Mouse (Mus musculus): ENCODE measurements around the gene Hivep2. TPM values are rescaled to one million over a fixed set of nuclear protein-coding genes. Genes with fewer than 3 reads are reported as not detected.

The Hivep2 gene
- polyA plus RNA-seq, 1 experiment from 2014 or later, result 7.3 TPM

GRCm38 (mm10) chr10:14030458-14031035, 64.7 kb downstream of the Hivep2 start:
- H3K36me3 ChIP-seq (ENCODE audit: poor library complexity, severe bottlenecking), result no peaks in the 10 kb centered on the region
- no peaks in the 10 kb centered on the region for H3K9me3 ChIP-seq (replicated peaks)
- no peaks in the 10 kb centered on the region for H3K4me1 ChIP-seq
- ATAC-seq, result no peak
- no peak overlapping the region for H3K4me3 ChIP-seq
- no peak overlapping the region for H3K4me2 ChIP-seq
- H3K27ac ChIP-seq, result no peak overlapping the region
- no peak overlapping the region for H3K9ac ChIP-seq
- no peaks in the 10 kb centered on the region for H3K27me3 ChIP-seq
- 89% methylated on average over 14 of the region's 14 CpGs for WGBS

- no peaks in the 10 kb centered on the region for H3K27me3 ChIP-seq
- no peak overlapping the region for H3K4me3 ChIP-seq
- no peaks in the 10 kb centered on the region for H3K9me3 ChIP-seq (replicated peaks)
- no peak for ATAC-seq
- no peaks in the 10 kb centered on the region for H3K36me3 ChIP-seq (ENCODE audit: poor library complexity, severe bottlenecking)
- H3K4me1 ChIP-seq, result no peaks in the 10 kb centered on the region
- WGBS, result 95% methylated on average over 2 of the region's 2 CpGs
- H3K27ac ChIP-seq, result no peak overlapping the region
- no peak overlapping the region for H3K9ac ChIP-seq
- no peak overlapping the region for H3K4me2 ChIP-seq
Measured at GRCm38 (mm10) chr10:14032532-14032931, 66.7 kb downstream of the Hivep2 start.

- H3K27me3 ChIP-seq, result no peaks in the 10 kb centered on the region
- no peak overlapping the region for H3K9ac ChIP-seq
- ATAC-seq, result no peak
- no peaks in the 10 kb centered on the region for H3K9me3 ChIP-seq (replicated peaks)
- no peaks in the 10 kb centered on the region for H3K36me3 ChIP-seq (ENCODE audit: poor library complexity, severe bottlenecking)
- no peak overlapping the region for H3K27ac ChIP-seq
- H3K4me2 ChIP-seq, result no peak overlapping the region
- H3K4me1 ChIP-seq, result no peaks in the 10 kb centered on the region
- no peak overlapping the region for H3K4me3 ChIP-seq
- 92% methylated on average over 7 of the region's 7 CpGs for WGBS
Measured at GRCm38 (mm10) chr10:14034046-14034445, 68.2 kb downstream of the Hivep2 start.

GRCm38 (mm10) chr10:14034790-14035189, 68.9 kb downstream of the Hivep2 start:
- no peak overlapping the region for H3K9ac ChIP-seq

DNA sequence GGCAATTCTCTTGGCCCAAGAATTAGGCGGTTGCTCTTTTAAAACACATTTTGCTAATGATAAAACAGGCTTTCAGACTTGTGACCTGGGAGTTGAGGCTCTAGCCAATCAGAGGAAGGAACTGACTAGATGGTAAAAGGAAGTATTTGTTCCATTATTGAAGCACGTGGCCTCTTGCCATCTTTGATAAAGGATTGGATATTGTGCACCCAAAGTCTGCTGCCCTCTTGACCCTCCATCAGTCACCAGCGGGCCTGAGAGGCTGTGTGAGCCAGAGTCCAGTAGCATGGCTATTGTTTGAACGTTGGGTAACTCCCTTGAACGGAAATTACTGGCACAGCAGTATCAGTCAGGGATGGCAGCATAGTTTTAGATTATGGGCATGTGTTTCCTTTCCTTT, 69.7 kb downstream of the Hivep2 start:
- H3K4me3 ChIP-seq, result no peak overlapping the region

More at GRCm38 (mm10) chr10:14034790-14035189, 68.9 kb downstream of the Hivep2 start:
- Histone ChIP-seq H3K36me3 (ENCODE audit: poor library complexity, severe bottlenecking) (no peaks in the 10 kb centered on the region), H3K4me2 (no peak overlapping the region), H3K27me3 (no peaks in the 10 kb centered on the region), H3K4me3 (no peak overlapping the region), H3K27ac (no peak overlapping the region), H3K4me1 (no peaks in the 10 kb centered on the region), H3K9me3 (replicated peaks) (no peaks in the 10 kb centered on the region)
- ATAC-seq, result no peak
- WGBS, result 93% methylated on average over 7 of the region's 7 CpGs

DNA sequence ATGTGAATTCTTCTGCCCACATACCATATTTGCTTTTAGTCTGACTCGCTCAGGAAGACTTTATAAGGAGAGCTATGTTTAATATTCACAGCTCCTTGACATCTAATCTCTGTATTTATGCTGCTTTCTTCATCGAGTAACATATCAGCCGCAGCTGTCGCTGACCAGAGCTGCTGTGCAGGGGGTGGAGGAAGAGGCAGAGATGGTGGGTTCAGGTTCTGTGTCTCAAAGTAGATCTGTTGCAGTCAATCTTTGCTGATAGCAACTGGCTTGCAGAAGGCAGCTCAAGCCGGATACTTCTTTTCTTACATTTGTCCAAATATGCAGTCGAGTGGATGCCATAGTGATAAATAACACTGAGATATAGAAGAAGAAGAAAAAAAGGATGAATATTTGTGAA, 70.6 kb downstream of the Hivep2 start:
- Histone ChIP-seq H3K9me3 (replicated peaks) (no peaks in the 10 kb centered on the region), H3K27ac (no peak overlapping the region), H3K4me3 (no peak overlapping the region), H3K27me3 (no peaks in the 10 kb centered on the region), H3K36me3 (ENCODE audit: poor library complexity, severe bottlenecking) (no peaks in the 10 kb centered on the region), H3K4me2 (no peak overlapping the region), H3K9ac (no peak overlapping the region), H3K4me1 (no peaks in the 10 kb centered on the region)
- WGBS, result 95% methylated on average over 6 of the region's 6 CpGs
- no peak for ATAC-seq

More for the DNA sequence above, 69.7 kb downstream of the Hivep2 start:
- H3K9ac ChIP-seq, result no peak overlapping the region
- H3K4me2 ChIP-seq, result no peak overlapping the region
- H3K27me3 ChIP-seq, result no peaks in the 10 kb centered on the region
- no peak overlapping the region for H3K27ac ChIP-seq
- ATAC-seq, result no peak
- no peaks in the 10 kb centered on the region for H3K36me3 ChIP-seq (ENCODE audit: poor library complexity, severe bottlenecking)
- 68% methylated on average over 5 of the region's 5 CpGs for WGBS
- H3K4me1 ChIP-seq, result no peaks in the 10 kb centered on the region
- H3K9me3 ChIP-seq (replicated peaks), result no peaks in the 10 kb centered on the region

DNA sequence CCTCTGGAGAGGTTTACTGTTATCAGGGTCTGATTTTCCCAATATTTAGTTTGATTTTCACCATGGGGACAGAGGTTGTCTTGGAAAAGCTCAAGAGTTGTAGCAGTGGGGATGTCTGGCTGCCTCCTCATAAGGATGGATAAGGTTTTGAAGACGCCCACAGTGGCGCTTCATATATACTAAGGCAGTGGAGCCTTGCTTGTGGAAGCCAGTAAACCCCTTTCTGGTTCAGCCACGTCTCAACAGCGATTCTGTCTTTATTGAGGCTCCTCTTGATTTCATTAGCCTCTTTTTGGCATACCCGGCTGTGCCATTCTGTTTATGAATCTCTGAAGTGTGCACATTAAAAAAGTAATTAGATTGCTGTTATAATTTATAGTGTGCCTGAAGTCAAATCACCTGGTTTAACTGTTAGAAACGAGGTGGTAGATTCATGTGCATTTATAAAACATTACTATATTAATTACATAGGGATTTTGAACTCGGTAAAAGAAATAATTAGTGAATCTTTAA, 72.2 kb downstream of the Hivep2 start:
- H3K27me3 ChIP-seq, result no peaks in the 10 kb centered on the region
- H3K4me2 ChIP-seq, result no peak overlapping the region
- 84% methylated on average over 7 of the region's 7 CpGs for WGBS
- no peak overlapping the region for H3K27ac ChIP-seq
- no peak overlapping the region for H3K9ac ChIP-seq
- no peak for ATAC-seq
- no peaks in the 10 kb centered on the region for H3K4me1 ChIP-seq
- H3K4me3 ChIP-seq, result no peak overlapping the region
- H3K36me3 ChIP-seq (ENCODE audit: poor library complexity, severe bottlenecking), result no peaks in the 10 kb centered on the region
- no peaks in the 10 kb centered on the region for H3K9me3 ChIP-seq (replicated peaks)

DNA sequence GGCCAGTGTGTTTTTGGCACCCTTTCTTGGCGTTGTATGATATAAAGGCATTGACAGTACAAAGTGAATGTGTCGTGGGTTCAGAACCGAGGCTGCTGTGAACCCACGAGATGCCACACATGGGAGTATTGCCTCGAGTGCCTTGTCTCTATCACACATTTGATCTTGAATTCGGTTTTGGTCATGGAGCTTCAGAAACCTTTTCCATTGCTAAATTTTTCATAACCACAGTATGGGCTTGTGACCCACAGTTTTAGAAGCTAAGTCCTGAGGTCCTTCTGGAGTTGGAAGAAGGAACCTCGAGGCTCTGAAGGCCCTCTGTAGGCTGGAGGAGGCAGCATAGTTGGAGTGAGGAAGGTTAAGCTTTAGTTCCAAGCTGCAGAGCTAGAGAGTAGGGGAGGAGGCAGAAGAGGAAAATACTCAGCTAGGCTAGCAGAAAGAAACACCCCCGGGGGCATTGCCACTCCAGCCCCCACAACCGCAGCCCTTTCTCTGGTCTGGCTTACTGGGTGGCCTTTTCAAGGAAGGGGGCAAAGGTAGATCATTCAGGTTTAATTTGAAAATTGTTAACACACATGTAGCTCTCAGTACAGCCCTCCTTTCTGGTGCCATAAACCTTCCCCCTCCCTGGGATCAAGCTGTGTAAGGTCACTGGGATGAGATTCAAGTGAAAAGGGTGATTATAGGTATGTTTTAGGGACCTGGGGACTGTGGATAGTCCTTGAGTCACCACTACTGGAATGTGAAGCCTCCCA, 75.0 kb downstream of the Hivep2 start:
- no peaks in the 10 kb centered on the region for H3K4me1 ChIP-seq
- H3K27ac ChIP-seq, result no peak overlapping the region
- no peak overlapping the region for H3K4me3 ChIP-seq
- 86% methylated on average over 9 of the region's 9 CpGs for WGBS
- H3K9ac ChIP-seq, result no peak overlapping the region
- H3K4me2 ChIP-seq, result no peak overlapping the region
- ATAC-seq, result no peak
- no peaks in the 10 kb centered on the region for H3K27me3 ChIP-seq
- H3K36me3 ChIP-seq (ENCODE audit: poor library complexity, severe bottlenecking), result no peaks in the 10 kb centered on the region
- H3K9me3 ChIP-seq (replicated peaks), result no peaks in the 10 kb centered on the region

GRCm38 (mm10) chr10:14041606-14042005, 75.7 kb downstream of the Hivep2 start:
- no peak overlapping the region for H3K4me2 ChIP-seq
- ATAC-seq, result no peak
- H3K36me3 ChIP-seq (ENCODE audit: poor library complexity, severe bottlenecking), result no peaks in the 10 kb centered on the region
- H3K27ac ChIP-seq, result no peak overlapping the region
- 86% methylated on average over 5 of the region's 5 CpGs for WGBS
- H3K27me3 ChIP-seq, result no peaks in the 10 kb centered on the region
- H3K9me3 ChIP-seq (replicated peaks), result no peaks in the 10 kb centered on the region
- H3K4me3 ChIP-seq, result no peak overlapping the region
- no peak overlapping the region for H3K9ac ChIP-seq
- 0 out of 2 replicates have a peak, but pooled peaks cover 4% of the 10 kb centered on the region for H3K4me1 ChIP-seq

DNA sequence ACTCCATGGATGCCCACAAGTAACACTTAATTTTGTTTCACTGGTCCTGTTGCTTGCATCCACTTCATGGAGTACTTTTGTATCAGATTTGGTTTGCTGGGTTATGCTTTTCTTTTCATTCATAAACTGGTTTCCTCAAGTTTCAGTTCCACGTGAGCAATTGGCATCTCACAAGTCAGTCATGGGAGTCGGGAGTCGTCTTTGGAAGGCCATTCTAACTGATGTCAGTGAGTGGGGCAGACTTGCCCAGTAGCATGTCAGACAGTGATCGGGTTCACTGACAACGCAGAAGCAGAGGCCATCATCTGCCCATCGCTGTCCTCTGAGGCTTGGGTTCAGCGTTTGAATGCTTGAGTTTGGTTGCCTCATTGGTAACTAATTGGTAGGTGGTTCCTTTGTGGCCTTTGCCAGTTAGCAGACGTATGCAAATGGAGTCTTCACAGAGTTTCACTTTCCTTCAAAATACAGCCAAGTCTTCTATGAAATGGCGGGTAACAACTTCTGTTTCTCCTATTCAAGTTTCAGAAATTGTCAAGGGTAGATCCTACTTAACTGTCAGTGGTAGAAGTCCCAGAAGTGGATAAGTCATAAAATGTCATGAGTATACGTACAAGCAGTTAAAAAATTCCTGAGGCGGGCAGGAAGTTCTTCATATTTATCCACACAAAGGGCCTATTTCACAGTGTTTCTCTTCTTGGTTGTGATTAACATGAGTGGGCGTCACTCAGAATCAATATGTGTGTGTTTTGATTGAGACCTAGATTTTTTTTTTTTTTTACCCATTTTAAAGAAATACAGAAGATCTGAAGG, 76.9 kb downstream of the Hivep2 start:
- H3K4me2 ChIP-seq, result no peak overlapping the region
- H3K9me3 ChIP-seq (replicated peaks), result no peaks in the 10 kb centered on the region
- H3K27me3 ChIP-seq, result no peaks in the 10 kb centered on the region
- H3K9ac ChIP-seq, result no peak overlapping the region
- no peak overlapping the region for H3K4me3 ChIP-seq
- H3K4me1 ChIP-seq, result 0 out of 2 replicates have a peak, but pooled peaks cover 7% of the 10 kb centered on the region
- 78% methylated on average over 12 of the region's 12 CpGs for WGBS
- H3K36me3 ChIP-seq (ENCODE audit: poor library complexity, severe bottlenecking), result no peaks in the 10 kb centered on the region
- no peak for ATAC-seq
- H3K27ac ChIP-seq, result no peak overlapping the region

GRCm38 (mm10) chr10:14043349-14043710, 77.5 kb downstream of the Hivep2 start:
- WGBS, result 96% methylated on average over 4 of the region's 4 CpGs
- H3K4me2 ChIP-seq, result no peak overlapping the region
- peaks cover 12% of the 10 kb centered on the region for H3K4me1 ChIP-seq
- ATAC-seq, result no peak
- H3K27me3 ChIP-seq, result no peaks in the 10 kb centered on the region
- H3K36me3 ChIP-seq (ENCODE audit: poor library complexity, severe bottlenecking), result no peaks in the 10 kb centered on the region
- H3K9me3 ChIP-seq (replicated peaks), result no peaks in the 10 kb centered on the region
- H3K27ac ChIP-seq, result no peak overlapping the region
- H3K9ac ChIP-seq, result no peak overlapping the region
- H3K4me3 ChIP-seq, result no peak overlapping the region
